Mouse (Mus musculus) gastrocnemius, postnatal 4 days (tissue): ENCODE measurements around the gene Myo15. TPM values are rescaled to one million over a fixed set of nuclear protein-coding genes. Genes with fewer than 3 reads are reported as not detected.
A peak's percentile ranks its signal among the peaks of the same experiment; 100 is the strongest.
"Not testable (repeated sequence)": the region's sequence is repeated elsewhere in the genome, so short reads cannot be mapped to it uniquely, and the experiment has no call there.

Experiments
- DNase-seq, 2 experiments: peaks; one replicate each; pipeline ENCODE4 v3.0.0; 2021 to 2022; ENCODE audit warnings: low spot score in 2 of 2, mixed read lengths in 2 of 2
- total RNA-seq, 2 experiments: library from RNA; stranded (reverse); gene quantifications; 2 replicates each; pipeline ENCODE4 v1.2.3; 2021

Myo15 gene
- total RNA-seq, 2 experiments from 2014 or later: 0.05 to 0.18 TPM

DNA sequence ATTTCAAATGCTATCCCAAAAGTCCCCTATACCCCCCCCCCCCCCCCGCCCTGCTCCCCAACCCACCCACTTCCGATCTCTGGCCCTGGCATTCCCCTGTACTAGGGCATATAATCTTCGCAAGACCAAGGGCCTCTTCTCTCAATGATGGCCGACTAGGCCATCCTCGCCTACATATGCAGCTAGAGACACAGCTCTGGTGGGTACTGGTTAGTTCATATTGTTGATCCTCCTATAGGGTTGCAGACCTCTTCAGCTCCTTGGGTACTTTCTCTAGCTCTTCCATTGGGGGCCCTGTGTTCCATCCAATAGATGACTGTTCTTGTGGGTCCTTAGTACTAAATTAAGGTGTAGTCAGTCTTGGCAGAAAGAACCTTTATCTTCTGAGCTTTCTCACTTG is 74.1 kb downstream of the Myo15 start:
- not testable (repeated sequence) for DNase-seq

DNA sequence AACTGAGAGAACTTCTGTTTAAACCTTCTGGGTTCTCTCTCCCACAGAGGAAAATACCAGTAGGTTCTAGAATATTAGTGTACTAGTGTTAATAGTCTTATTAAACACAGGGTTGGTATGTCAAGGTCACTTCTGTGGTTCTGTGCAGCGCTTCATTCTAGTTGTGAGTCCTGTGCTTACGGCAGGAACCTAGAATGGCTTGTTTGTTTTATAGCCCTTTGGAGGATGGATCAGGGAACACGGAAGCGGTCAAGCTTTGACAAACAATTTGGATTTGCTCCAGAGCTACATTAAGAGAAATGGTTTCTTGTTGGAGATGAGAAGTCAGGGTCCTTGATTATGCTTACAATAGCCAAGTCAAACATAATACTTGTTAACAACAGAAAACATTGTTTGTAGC is 76.3 kb downstream of the Myo15 start:
- DNase-seq: no peak

DNA sequence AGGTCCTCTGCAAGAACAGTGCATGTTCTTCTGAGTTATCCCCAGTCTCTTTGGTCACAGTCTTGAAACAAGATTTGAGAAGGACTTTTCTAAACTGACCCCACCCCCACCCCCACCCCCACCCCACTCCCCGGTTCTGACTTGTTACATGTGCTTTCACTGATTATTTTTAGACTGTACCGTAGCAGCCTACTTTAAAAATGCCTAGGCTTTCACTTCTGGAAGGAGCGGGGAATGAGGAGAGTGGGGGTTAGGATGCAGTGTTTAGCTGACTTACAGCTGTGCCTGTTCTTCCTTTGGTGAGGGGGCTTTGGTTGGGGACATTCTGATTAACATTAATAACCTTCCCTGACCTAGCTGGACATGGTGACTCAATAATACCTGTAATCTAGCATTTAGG is 79.0 kb downstream of the Myo15 start:
- DNase-seq: no peak

DNA sequence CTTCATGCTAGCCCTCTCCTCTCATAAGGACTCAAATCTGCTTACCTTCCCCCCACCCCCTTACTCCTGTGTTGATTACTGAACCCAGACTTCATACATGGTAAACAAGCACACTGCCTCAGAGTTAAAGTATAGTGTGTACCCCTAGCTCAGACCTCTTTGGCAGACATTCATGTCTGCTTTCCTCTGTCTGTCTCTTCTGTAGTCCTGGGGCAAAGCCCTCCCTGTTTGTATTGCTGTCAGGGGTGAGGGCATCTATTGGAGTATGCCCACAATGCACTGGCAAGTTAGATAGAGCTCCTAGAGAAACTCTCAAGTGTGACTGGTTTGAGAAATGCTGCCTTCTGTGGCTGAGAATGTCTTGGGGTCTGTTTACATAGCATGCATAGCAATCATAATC is 84.0 kb downstream of the Myo15 start:
- no peak for DNase-seq

DNA sequence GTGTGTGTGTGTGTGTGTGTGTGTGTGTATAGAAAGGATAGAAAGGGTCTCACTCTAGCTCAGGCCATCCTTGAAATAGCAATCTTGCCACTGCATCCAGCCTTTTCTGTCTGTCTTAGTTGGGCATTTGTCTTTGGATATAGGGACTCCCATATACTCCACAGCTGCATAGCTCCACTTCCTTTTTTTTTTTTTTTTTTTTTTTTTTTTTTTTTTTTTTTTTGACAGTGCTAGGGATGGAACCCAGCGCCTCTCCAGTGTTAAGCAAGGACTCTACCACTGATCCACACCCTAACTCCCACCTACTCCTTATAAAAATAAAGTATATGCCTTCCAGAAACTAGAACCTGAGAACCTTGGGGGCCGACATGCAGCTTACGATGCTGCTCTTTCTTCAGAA is 88.5 kb downstream of the Myo15 start:
- DNase-seq: no peak

DNA sequence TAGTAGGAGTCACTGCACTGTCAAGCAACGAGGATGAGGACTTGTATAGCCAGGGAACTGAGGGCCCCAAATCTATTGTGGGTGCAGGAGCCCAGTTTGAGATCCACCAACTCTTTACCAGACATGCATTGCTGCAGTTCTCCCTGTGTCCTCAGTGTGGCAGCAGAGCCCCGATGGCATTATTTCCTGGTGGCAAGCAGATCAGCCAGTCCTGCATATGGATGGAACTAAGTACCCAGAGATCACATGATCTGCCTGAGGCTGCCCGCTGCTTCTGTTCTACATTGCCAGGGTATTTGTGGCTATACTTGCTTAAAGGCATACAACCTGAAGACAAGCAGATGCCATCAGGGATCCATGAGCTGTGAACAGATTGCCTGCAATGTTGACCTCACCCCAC is 90.2 kb downstream of the Myo15 start:
- peak; percentile 38 to 63 for DNase-seq

DNA sequence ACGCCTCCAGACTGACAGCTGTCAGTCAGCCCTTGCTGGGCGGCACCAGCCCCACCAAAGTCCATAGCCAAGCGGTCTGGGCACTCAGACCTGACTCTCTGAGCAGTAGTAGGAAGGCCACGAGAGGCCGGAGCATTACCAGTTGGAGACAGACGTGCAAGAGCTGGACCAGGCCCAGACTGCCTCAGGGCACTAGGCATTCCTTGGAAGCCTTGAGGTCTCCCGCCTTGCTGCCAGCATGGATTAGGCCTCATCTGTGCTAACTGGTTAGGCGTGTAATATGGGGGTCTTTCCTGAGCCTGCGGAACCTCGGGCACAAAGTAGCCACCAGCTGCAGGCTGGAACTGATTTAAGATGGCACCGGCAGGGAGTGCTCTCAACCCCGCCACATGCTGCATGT is 104.9 kb downstream of the Myo15 start:
- DNase-seq: not testable (repeated sequence)

Other genes starting within 250 kb of the Myo15 start
- 10 to 100 TPM; 48.6 to 53.1 TPM for gene Srebf1, start 246.8 kb upstream of the Myo15 start, total RNA-seq
- gene Tom1l2, start 116.4 kb upstream of the Myo15 start, total RNA-seq: 10 to 100 TPM; 37.4 to 45.6 TPM
- 1 to 10 TPM; 1.0 to 1.8 TPM for gene Drc3, start 116.0 kb upstream of the Myo15 start, total RNA-seq
- 10 to 100 TPM; 21.0 to 23.6 TPM for gene Gid4, start 52.2 kb upstream of the Myo15 start, total RNA-seq
- gene Atpaf2, start 50.9 kb upstream of the Myo15 start, total RNA-seq: 10 to 100 TPM; 29.3 to 31.7 TPM
- gene Drg2, start 14.7 kb upstream of the Myo15 start, total RNA-seq: 10 to 100 TPM; 43.6 to 44.5 TPM
- 10 to 100 TPM; 70.0 to 74.3 TPM for gene Alkbh5, start 67.0 kb downstream of the Myo15 start, total RNA-seq
- gene Llgl1, start 230.4 kb downstream of the Myo15 start, total RNA-seq: 10 to 100 TPM; 29.7 to 32.0 TPM